ENCODE assay signal across 10 mouse cellular contexts in genomic region chr11:11656995-11657530, GRCm38 (mm10). TPM values are rescaled to one million over a fixed set of nuclear protein-coding genes. Genes with fewer than 3 reads are reported as not detected.
DNase-seq lines count a peak whose midpoint lies in the region; ATAC-seq lines count a peak whose summit lies in the region.
"Had no signal": no experiment of that assay in that cellular context is flagged by ENCODE, and none has a peak within 500 bp of the region (broad histone marks: within the 10 kb centered on the region; RNA-seq: fewer than 3 reads in every experiment).

No protein-coding gene starts in this region.

- H3K9ac ChIP-seq in intestine, embryonic 16.5 days (ENCODE audit: low read depth, low read length), result no peak overlapping the region

- WGBS in intestine, embryonic 16.5 days, result 38% methylated on average over 5 of the region's 5 CpGs

- H3K27ac ChIP-seq in intestine, embryonic 16.5 days (ENCODE audit: low read length), result no peak overlapping the region

- no peaks in the 10 kb centered on the region for H3K36me3 ChIP-seq in intestine, embryonic 16.5 days (ENCODE audit: control insufficient read depth, insufficient read depth, low read length)

- no peak overlapping the region for H3K4me3 ChIP-seq in intestine, embryonic 16.5 days (ENCODE audit: low read length)

- no peak overlapping the region for H3K4me2 ChIP-seq in intestine, embryonic 16.5 days (ENCODE audit: low read depth, low read length)

- peak; percentile 80 for DNase-seq in CD4-positive helper T cell, adult 2 months (ENCODE audit: low read depth, low spot score)
- peak; percentile 3 for DNase-seq in ES-CJ7 (ENCODE audit: low read depth, low spot score)
- peak; percentile 71 for DNase-seq in naive thymus-derived CD4-positive, alpha-beta T cell, adult 2 months (ENCODE audit: low read depth)
- DNase-seq in left cerebral cortex, postnatal 10 days (ENCODE audit: extremely low spot score in 1 of 2, low spot score in 2 of 2), result no peak
- no peak for DNase-seq in heart, postnatal 25 days (ENCODE audit: low spot score)
- no peak for DNase-seq in cerebellum, adult 11-12 months
- DNase-seq: cerebellum, adult 8-10 months; gastrocnemius, postnatal 10 days had no signal

- intact Hi-C loops in left cerebral cortex, postnatal 10 days (cut with DNase I), result no loop called here
- intact Hi-C loops in heart, postnatal 25 days (cut with DNase I), result no loop called here

- H3K4me1 ChIP-seq in intestine, embryonic 16.5 days (ENCODE audit: control insufficient read depth, insufficient read depth, low read length), result no peaks in the 10 kb centered on the region

- no peaks in the 10 kb centered on the region for H3K9me3 ChIP-seq in intestine, embryonic 16.5 days (ENCODE audit: control insufficient read depth, low read length)

- peak; percentile 62 for ATAC-seq in intestine, embryonic 16.5 days

- H3K27me3 ChIP-seq in intestine, embryonic 16.5 days (replicated peaks; ENCODE audit: control insufficient read depth, insufficient read depth, low read length), result no peaks in the 10 kb centered on the region

RNA-seq across cellular contexts. Expression of gene Ikzf1, which starts 27.7 kb away (rescaled TPM):
- polyA plus RNA-seq in intestine, embryonic 16.5 days (2015; fragmentation: Nextera tagmentation; extraction: Ambion mirVana), result 1.5 and 1.9 TPM in 2 replicates
- 1 to 10 TPM; 3.2 to 3.6 TPM for total RNA-seq in left cerebral cortex, postnatal 10 days (2021)
- total RNA-seq in heart, postnatal 25 days (2021), result 1 to 10 TPM; 1.8 to 2.2 TPM

RNA-seq across cellular contexts. Expression of gene 4930512M02Rik, which starts 29.4 kb away (rescaled TPM):
- not detected in 2 replicates for polyA plus RNA-seq in intestine, embryonic 16.5 days (2015; fragmentation: Nextera tagmentation; extraction: Ambion mirVana)
- total RNA-seq in left cerebral cortex, postnatal 10 days (2021), result not detected
- total RNA-seq in heart, postnatal 25 days (2021), result not detected
- total RNA-seq: gastrocnemius, postnatal 10 days; layer of hippocampus, postnatal 10 days had no signal

Comparison
In these comparisons a context has a peak if more than half of its experiments do, and no peak if none do; other contexts are left out.
1. DNase-seq: peak in CD4-positive helper T cell, adult 2 months (single experiment), ES-CJ7 (single experiment) and naive thymus-derived CD4-positive, alpha-beta T cell, adult 2 months (single experiment); none in left cerebral cortex, postnatal 10 days (0 of 2), heart, postnatal 25 days (single experiment) and cerebellum, adult 11-12 months (single experiment).